Mouse (Mus musculus): ENCODE results near the gene Nubp1. TPM values are rescaled to one million over a fixed set of nuclear protein-coding genes. Genes with fewer than 3 reads are reported as not detected.

Gene Nubp1
- total RNA-seq, 2 experiments from 2014 or later, result 11.4 to 21.4 TPM

GRCm38 (mm10) chr16:10461178-10461577, 49.4 kb downstream of the Nubp1 start:
- no peak for ATAC-seq (replicated peaks; ENCODE audit: low FRiP score, poor library complexity, severe bottlenecking)

GRCm38 (mm10) chr16:10465011-10465681, 53.4 kb downstream of the Nubp1 start:
- ATAC-seq (replicated peaks; ENCODE audit: low FRiP score, poor library complexity, severe bottlenecking), result no peak

GRCm38 (mm10) chr16:10467391-10468107, 55.8 kb downstream of the Nubp1 start:
- ATAC-seq (replicated peaks; ENCODE audit: low FRiP score, poor library complexity, severe bottlenecking), result no peak

DNA sequence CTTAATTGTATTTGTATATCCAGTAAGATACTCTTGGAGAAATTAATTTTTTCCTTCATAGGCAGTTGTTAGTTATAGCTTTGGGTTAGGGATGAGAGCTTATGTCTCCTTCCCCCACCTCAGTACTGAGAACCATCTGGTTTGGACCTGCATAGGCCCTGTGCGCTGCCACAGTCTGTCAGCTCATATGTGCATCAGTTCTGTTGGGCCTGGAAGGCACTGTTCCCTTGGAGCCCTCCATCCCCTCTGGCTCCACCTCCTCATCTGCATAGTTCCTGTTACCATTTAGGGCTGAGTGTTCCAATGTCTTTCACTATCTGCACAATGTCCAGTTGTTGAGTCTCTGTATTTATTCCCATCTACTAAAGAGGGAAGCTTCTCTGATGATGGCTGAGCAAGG, 56.5 kb downstream of the Nubp1 start:
- ATAC-seq (replicated peaks; ENCODE audit: low FRiP score, poor library complexity, severe bottlenecking), result no peak

GRCm38 (mm10) chr16:10471950-10472349, 60.2 kb downstream of the Nubp1 start:
- ATAC-seq (replicated peaks; ENCODE audit: low FRiP score, poor library complexity, severe bottlenecking), result no peak

Other genes starting within 250 kb of the Nubp1 start
- 8.4 TPM in 1 of 2 replicates, not detected in the other for gene Rpl39l, start 241.7 kb upstream of the Nubp1 start, total RNA-seq (2015; ENCODE audit: low replicate concordance)
- gene Rpl39l, start 241.7 kb upstream of the Nubp1 start, total RNA-seq (2017; ENCODE audit: low replicate concordance), result not detected in 2 replicates
- not detected in 2 replicates for gene Atf7ip2, start 219.2 kb upstream of the Nubp1 start, total RNA-seq (2015; ENCODE audit: low replicate concordance)
- not detected in 2 replicates for gene Atf7ip2, start 219.2 kb upstream of the Nubp1 start, total RNA-seq (2017; ENCODE audit: low replicate concordance)
- 0.72 TPM in 1 of 2 replicates, not detected in the other for gene Emp2, start 98.0 kb upstream of the Nubp1 start, total RNA-seq (2015; ENCODE audit: low replicate concordance)
- gene Emp2, start 98.0 kb upstream of the Nubp1 start, total RNA-seq (2017; ENCODE audit: low replicate concordance), result not detected in 2 replicates
- gene Tekt5, start 16.5 kb upstream of the Nubp1 start, total RNA-seq (2015; ENCODE audit: low replicate concordance), result 0.84 TPM in 1 of 2 replicates, not detected in the other
- gene Tekt5, start 16.5 kb upstream of the Nubp1 start, total RNA-seq (2017; ENCODE audit: low replicate concordance), result not detected in 2 replicates
- not detected in 2 replicates for gene Tvp23a, start 35.4 kb downstream of the Nubp1 start, total RNA-seq (2015; ENCODE audit: low replicate concordance)
- not detected in 2 replicates for gene Tvp23a, start 35.4 kb downstream of the Nubp1 start, total RNA-seq (2017; ENCODE audit: low replicate concordance)
- gene Ciita, start 68.1 kb downstream of the Nubp1 start, total RNA-seq (2015; ENCODE audit: low replicate concordance), result 0.36 and 0.84 TPM in 2 replicates
- 0.26 and 0.30 TPM in 2 replicates for gene Ciita, start 68.1 kb downstream of the Nubp1 start, total RNA-seq (2017; ENCODE audit: low replicate concordance)
- gene Dexi, start 131.1 kb downstream of the Nubp1 start, total RNA-seq (2015; ENCODE audit: low replicate concordance), result 2.2 and 5.4 TPM in 2 replicates
- 1.8 TPM in 1 of 2 replicates, not detected in the other for gene Dexi, start 131.1 kb downstream of the Nubp1 start, total RNA-seq (2017; ENCODE audit: low replicate concordance)
- gene Clec16a, start 133.4 kb downstream of the Nubp1 start, total RNA-seq (2015; ENCODE audit: low replicate concordance), result 6.7 and 8.6 TPM in 2 replicates
- 4.0 and 5.4 TPM in 2 replicates for gene Clec16a, start 133.4 kb downstream of the Nubp1 start, total RNA-seq (2017; ENCODE audit: low replicate concordance)